Mouse (Mus musculus) gastrocnemius, adult 8-10 months (tissue): ENCODE data around the gene Mapk8ip3. TPM values are rescaled to one million over a fixed set of nuclear protein-coding genes. Genes with fewer than 3 reads are reported as not detected.

ENCODE experiments used
- DNase-seq, 2 experiments: peaks; one replicate each; pipeline ENCODE4 v3.0.0; 2022; ENCODE audit warnings: low spot score in 2 of 2
- total RNA-seq, 4 experiments: library from RNA; stranded (reverse); gene quantifications; 2 replicates each; pipeline ENCODE4 v1.2.4; 2022

Gene Mapk8ip3
- total RNA-seq, 4 experiments from 2014 or later, result 12.1 to 15.4 (median 13.7) TPM

- no peak for DNase-seq
Measured at GRCm38 (mm10) chr17:24885356-24886133, 51.2 kb downstream of the Mapk8ip3 start.

GRCm38 (mm10) chr17:24884391-24884790 is 52.4 kb downstream of the Mapk8ip3 start:
- no peak for DNase-seq

DNA sequence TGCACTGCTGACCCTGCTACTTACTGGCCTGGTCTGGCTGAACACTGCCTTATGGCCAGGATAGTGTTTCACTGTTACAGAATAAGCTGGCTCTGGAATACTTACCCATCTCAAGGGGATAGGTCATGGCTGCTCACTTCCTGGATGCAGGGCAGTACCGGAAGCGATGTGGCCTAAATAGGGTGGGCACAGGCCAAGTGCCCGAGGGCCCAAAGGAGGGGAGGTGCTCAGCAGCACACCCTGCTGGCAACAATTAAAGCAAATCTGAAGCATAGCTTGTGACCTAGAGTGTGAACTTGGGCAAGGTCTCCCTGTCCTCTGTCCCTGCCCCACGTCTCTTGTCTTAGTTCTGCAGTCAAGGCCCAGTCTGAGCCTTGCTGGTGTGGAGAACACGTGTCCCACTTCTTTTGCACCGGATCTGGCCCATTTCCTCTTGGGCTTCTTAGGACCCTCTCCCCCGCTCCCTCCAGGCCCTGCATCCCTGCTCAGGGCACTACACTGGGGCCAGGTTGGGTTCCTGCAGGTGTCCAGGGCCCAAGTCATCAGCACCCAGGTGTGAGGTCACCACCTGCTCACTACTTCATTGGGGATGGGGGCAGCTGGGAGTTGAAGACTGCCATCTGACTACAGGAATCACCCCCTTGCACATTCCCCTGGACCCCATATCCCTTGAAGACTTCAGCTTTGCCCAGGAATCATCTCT is 54.9 kb downstream of the Mapk8ip3 start:
- peak; percentile 41 to 50 for DNase-seq

- DNase-seq, result no peak
Measured at GRCm38 (mm10) chr17:24878531-24878930, 58.2 kb downstream of the Mapk8ip3 start.

- peak; percentile 75 to 88 for DNase-seq
Measured at GRCm38 (mm10) chr17:24878117-24878397, 58.7 kb downstream of the Mapk8ip3 start.

DNA sequence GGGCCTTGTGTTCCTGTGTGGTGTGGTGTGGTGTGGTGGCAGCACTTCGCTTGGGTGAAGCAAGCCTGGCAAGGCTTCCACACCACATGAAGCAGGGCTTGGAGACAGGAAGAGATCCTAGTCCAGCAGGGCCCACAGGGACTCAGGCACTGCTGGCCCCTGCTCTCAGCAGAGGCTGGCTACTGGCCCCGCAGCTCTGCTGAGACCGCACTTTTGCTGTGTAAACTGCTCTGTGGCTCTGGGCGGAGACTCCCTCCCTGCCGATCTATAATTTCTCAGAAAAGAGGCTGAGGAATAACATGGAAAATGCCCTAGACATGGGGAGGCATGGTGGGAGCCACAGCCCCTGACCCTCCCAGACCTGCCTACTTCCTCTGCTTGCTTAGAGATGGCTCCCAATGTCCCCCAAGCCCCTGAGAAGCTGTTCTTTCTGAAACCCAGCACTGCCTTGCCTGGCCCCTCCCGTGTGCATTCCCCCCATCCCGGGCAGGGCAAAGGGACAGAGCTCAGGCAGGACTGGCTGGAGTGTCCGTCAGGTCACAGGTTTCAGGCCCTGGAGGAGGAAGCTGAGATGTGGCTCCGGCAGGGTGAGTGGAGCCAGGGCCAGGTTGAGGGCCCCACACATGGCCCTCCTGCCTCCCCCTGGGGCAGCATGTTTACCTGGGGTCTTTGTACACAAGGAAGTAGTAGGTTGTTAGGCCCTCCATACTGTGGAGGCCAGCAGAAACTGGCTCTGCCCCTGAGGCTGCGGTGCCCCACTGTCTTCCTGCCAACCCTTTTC is 59.3 kb downstream of the Mapk8ip3 start:
- peak; percentile 40 to 66 for DNase-seq

GRCm38 (mm10) chr17:24874989-24875388 is 61.8 kb downstream of the Mapk8ip3 start:
- DNase-seq, result no peak

DNA sequence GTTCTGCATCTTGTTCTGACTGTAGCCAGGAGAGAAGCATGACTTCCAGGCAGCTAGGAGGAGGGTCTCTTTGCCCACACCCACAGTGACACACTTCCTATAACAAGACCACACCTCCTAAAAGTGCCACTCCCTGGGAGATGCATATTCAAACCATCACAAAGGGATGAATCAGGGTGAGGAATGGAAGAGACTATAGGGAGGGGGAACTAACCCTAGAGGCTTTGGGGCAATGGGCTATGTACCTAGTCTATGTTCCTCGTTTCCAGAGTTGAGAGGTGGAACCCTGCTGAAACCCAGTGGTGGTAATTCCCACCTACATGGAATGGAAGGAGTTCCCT is 62.4 kb downstream of the Mapk8ip3 start:
- no peak for DNase-seq

DNA sequence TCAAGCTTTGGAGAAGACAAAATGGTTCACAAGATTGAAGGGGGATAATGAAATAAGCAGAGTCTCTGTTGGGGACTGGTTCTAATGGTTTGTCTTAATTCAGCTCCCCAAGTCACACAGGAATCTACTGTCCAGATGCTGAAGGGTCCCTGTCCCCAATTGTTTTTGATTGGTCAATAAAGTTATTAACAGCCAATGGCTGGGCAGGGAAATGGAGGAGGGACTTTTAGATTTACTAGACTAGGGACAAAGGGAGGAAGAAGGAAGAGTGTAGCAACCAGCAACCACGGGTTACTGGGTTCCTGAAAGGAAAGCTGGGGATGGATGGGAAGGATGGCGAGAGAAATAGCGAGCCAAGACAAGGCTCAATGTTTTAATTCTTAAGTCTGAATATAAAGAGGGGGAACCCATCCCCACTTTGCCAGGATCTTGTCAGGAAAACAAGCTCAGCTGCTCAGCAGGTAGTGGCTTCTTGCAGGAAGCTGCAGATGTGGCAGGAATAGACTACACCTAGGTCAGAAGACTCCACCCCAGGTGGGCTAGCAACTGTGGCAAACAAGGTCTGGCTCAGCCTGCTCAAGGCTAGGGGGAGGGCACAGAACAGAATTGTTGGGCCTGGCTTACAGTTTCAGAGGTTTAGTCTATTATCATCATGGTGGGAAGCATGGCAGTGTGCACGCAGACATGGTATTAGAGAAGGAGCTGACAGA is 62.9 kb downstream of the Mapk8ip3 start:
- no peak for DNase-seq

DNA sequence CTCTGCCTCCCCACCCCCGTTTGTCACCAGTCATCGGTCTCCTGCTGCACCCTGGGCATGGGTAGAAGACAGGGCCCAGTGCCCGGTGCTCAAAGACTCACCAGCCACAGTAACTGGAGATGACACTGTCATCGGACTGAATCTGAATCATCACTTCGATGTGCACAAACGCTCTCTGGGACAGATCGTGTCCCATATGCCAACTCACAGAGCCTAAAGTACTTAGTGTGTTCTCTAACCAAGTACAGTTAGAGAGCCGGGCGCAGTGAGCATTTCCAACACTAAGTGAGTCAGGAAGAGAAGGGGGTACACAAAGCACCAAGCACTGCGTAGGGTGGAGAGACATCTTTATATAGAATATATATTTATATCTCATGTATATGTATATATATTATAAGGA is 68.9 kb downstream of the Mapk8ip3 start:
- DNase-seq, result no peak

- no peak for DNase-seq
Measured at GRCm38 (mm10) chr17:24865776-24866175, 71.0 kb downstream of the Mapk8ip3 start, which contains the start of gene Igfals. Gene Igfals, plus strand, starts transcription at chr17:24865997.

GRCm38 (mm10) chr17:24861785-24862184 is 75.0 kb downstream of the Mapk8ip3 start:
- no peak for DNase-seq

DNA sequence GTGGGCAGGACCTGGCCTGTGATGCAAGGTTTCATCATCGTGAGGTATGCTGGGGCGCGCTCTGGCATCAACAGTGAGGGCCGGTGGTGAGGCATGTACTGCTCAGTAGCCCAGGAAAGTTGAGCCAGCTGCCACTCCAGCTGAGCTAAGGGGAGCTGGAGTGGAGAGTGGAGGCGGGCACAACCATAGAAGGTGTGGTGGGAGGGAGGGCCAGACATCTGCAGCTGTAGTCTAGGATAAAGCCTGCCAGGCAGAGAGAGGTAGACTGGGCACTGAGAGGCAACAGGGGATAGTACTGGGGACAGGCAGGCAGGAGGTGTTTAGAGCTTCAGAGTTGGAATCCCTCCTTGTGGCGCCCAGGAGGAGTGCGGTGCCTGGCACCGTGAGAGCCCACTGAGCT is 76.7 kb downstream of the Mapk8ip3 start:
- DNase-seq, result no peak

DNA sequence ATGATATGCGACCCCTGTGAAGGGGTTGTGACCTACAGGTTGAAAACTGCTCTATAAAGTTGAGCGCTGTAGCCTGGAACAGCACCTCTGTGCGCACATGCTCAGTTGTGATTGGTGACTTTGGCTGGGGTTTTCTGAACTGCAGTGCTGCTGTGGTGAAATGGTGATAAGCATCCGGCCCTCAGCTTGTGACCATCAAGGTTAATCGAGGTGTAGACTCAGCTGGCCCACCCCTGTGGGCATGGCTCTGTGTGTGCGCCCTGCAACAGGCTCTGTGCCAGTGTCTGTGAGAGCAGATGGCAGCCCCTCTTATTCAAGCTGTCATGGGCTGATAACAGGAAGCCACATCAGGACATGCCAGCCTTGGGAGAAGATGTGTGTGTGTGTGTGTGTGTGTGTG is 77.8 kb downstream of the Mapk8ip3 start:
- DNase-seq, result no peak

DNA sequence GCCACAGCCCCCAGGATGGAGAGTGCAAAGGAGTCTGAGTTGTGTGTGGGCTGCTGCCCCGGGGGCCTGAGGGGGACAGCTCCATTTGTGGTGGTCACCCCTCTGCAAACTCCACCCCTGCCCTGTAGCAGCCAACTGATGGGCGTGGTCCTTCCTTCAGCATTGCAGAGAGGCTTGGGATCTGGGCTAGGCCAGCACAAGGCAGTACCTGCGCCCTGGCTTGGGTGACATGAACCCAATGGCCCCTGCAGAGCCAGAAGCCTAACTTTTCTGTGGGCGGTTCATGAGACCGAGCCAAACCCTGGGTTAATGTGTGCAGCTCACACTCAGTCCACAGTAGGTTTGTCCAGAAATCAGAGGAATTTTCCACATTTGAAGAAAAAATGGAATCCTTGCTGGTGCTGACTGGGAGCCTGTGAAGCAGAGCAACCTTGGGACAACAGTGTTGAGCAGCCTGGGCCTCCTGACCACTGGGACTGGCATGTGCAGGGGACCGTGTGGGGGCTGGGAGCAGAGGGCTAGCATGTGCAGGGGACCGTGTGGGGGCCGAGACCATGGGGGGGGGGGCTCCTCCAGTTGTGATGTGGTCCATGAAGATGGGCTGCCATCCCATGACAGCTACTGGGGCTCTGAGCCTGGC is 78.8 kb downstream of the Mapk8ip3 start:
- no peak for DNase-seq

DNA sequence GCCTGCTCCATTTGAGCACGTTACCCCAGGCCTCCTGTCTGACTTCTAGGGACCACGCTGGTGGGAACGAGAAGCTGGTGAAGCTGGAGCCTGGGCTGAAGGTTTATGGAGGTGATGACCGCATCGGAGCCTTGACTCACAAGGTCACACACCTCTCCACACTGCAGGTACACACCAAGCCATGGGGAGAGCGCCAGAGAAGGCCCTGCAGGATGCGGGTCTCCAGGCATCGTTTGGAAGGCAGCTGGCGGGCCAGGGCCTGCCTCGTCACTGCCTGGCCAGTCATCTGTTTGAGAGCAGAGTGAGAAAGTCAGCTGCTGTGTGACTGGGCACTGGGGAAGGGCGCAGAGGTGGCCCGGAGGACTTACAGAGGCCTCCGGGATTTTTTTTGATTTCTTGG is 80.2 kb downstream of the Mapk8ip3 start:
- DNase-seq, result no peak

GRCm38 (mm10) chr17:24855838-24856464 is 80.8 kb downstream of the Mapk8ip3 start:
- DNase-seq, result no peak

GRCm38 (mm10) chr17:24851381-24852125 is 85.2 kb downstream of the Mapk8ip3 start:
- DNase-seq, result no peak

DNA sequence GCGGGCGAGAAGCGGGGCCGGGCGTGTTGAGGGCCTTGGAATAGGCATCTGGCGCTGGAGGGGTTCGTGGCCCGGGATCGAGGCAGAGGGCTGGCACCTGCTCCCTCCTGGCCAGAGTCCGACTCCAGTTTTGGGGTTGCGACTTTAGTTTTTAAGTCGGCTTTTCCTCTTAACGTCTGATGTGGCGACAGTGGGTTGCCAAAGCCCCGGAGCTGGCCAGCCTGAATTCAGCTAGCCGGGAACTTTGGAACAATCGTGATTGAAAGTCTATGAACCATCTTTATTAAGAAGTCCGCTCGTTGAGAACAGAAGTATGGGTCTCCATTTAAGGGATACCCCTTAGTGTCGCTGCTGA is 86.0 kb downstream of the Mapk8ip3 start:
- DNase-seq, result no peak
